Mouse (Mus musculus) neural tube, embryonic 14.5 days (tissue): Measurements from ENCODE around the gene Gm5414. TPM values are rescaled to one million over a fixed set of nuclear protein-coding genes. Genes with fewer than 3 reads are reported as not detected.

Experiments used
- ATAC-seq: fragments of 200-750 bp; cut with Nextera tagmentation; 2 replicates; pipeline ENCODE4 v1.8.0; 2017; ENCODE audit warnings: low read depth, mild to moderate bottlenecking, moderate TSS enrichment, moderate library complexity
- H3K27ac ChIP-seq: fragments of 300-500 bp; sonication (generic); 2 replicates; pipeline ENCODE4 v1.5.1; 2014; ENCODE audit warnings: low read depth, mild to moderate bottlenecking, control low read depth, low read length, moderate library complexity, mixed read lengths
- H3K27me3 ChIP-seq: fragments of 300-500 bp; sonication (generic); 2 replicates; pipeline ENCODE4 v1.6.1; 2014; ENCODE audit warnings: low read length; ENCODE audit not compliant: control insufficient read depth, insufficient read depth
- H3K36me3 ChIP-seq: fragments of 300-500 bp; sonication (generic); 2 replicates; pipeline ENCODE4 v1.6.1; 2014; ENCODE audit warnings: low read length, mixed read lengths; ENCODE audit not compliant: control insufficient read depth, insufficient read depth
- H3K4me1 ChIP-seq: fragments of 300-500 bp; sonication (generic); 2 replicates; pipeline ENCODE4 v1.6.1; 2014; ENCODE audit warnings: low read length; ENCODE audit not compliant: control insufficient read depth, insufficient read depth
- H3K4me2 ChIP-seq: fragments of 300-500 bp; sonication (generic); 2 replicates; pipeline ENCODE4 v1.6.1; 2014; ENCODE audit warnings: mild to moderate bottlenecking, low read depth, low read length, control low read depth
- H3K4me3 ChIP-seq: fragments of 300-500 bp; sonication (generic); 2 replicates; pipeline ENCODE4 v1.5.1; 2014; ENCODE audit warnings: low read depth, low read length, control low read depth, mixed read lengths
- H3K9ac ChIP-seq: fragments of 300-500 bp; sonication (generic); replicated peaks from 2 replicates; pipeline ENCODE4 v1.6.1; 2014; ENCODE audit warnings: low read depth, mild to moderate bottlenecking, control low read depth, low read length, mixed read lengths
- H3K9me3 ChIP-seq: fragments of 300-500 bp; sonication (generic); 2 replicates; pipeline ENCODE4 v1.6.1; 2016; ENCODE audit warnings: low read length; ENCODE audit not compliant: control insufficient read depth
- WGBS: fragments of 180-500 bp; shearing (Covaris S2); extraction: QIAGEN DNeasy Blood & Tissue Kit; methylation state at CpG from one replicate; pipeline ENCODE4 v1.1.7; 2014; 5-methylcytosine and 5-hydroxymethylcytosine counted together
- microRNA-seq: library from miRNA; unstranded; fragments of <30 nt; microRNA quantifications from one replicate; pipeline ENCODE4, GENCODE M21; 2016
- polyA plus RNA-seq: library from polyadenylated mRNA; unstranded; fragments of >200 nt; fragmentation: Nextera tagmentation; extraction: Ambion mirVana; gene quantifications from 2 replicates; pipeline ENCODE4 v1.2.1, GENCODE M21; 2014

Gene Gm5414
- polyA plus RNA-seq, 1 experiment from 2014 or later, result not detected

DNA sequence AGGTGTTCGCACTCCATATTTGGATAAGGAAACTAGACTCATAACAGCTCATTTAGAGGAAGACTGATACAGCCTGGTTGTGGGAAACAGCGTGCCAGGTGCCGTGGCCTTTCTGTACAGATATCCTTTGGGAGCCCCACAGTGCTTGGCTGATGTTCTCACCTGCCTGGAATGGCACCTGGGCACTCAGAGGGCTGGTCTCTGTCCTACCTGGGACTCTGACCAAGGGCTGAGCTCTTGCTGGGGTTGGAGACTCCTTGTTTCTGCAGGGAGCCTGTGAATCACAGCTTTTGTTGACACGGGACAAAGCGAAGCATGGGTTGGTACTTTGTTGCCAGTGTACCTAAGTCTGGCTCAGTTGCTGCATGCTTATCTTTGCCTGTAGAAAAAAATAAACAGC lies 52.5 kb downstream of the Gm5414 start:
- Histone ChIP-seq H3K9ac (no peak overlapping the region), H3K36me3 (no peaks in the 10 kb centered on the region), H3K4me2 (no peak overlapping the region), H3K4me1 (no peaks in the 10 kb centered on the region), H3K4me3 (no peak overlapping the region), H3K27me3 (no peaks in the 10 kb centered on the region), H3K9me3 (no peaks in the 10 kb centered on the region), H3K27ac (no peak overlapping the region)
- 92% methylated on average over 5 of the region's 5 CpGs for WGBS
- ATAC-seq, result no peak

Small RNA genes within 50 kb of the gene (microRNA-seq; reads per million reads assigned to microRNA genes)
- not detected for gene Gm44383
- not detected for gene Gm44479

Other genes with a start within 250 kb of the Gm5414 start
- gene Krt7, start 217.1 kb downstream of the Gm5414 start, polyA plus RNA-seq, result 0.10 and 0.33 TPM in 2 replicates
- 0.19 and 0.40 TPM in 2 replicates for gene Krt87, start 189.4 kb downstream of the Gm5414 start, polyA plus RNA-seq
- not detected in 2 replicates for gene Krt88, start 180.4 kb downstream of the Gm5414 start, polyA plus RNA-seq
- 0.17 TPM in 1 of 2 replicates, not detected in the other for gene Krt81, start 164.4 kb downstream of the Gm5414 start, polyA plus RNA-seq
- gene Krt86, start 154.7 kb downstream of the Gm5414 start, polyA plus RNA-seq, result not detected in 2 replicates
- not detected in 2 replicates for gene Krt83, start 136.7 kb downstream of the Gm5414 start, polyA plus RNA-seq
- 0.29 TPM in 1 of 2 replicates, not detected in the other for gene Gm49425, start 110.9 kb downstream of the Gm5414 start, polyA plus RNA-seq
- 0.11 TPM in 1 of 2 replicates, not detected in the other for gene Krt84, start 95.4 kb downstream of the Gm5414 start, polyA plus RNA-seq
- not detected in 2 replicates for gene Krt82, start 77.5 kb downstream of the Gm5414 start, polyA plus RNA-seq
- 0.13 TPM in 2 replicates for gene Krt90, start 65.2 kb downstream of the Gm5414 start, polyA plus RNA-seq
- 0.08 TPM in 1 of 2 replicates, not detected in the other for gene Krt75, start 54.3 kb downstream of the Gm5414 start, polyA plus RNA-seq
- not detected in 2 replicates for gene Gm5478, start 19.2 kb upstream of the Gm5414 start, polyA plus RNA-seq
- not detected in 2 replicates for gene Krt6b, start 52.1 kb upstream of the Gm5414 start, polyA plus RNA-seq
- gene Krt6a, start 66.1 kb upstream of the Gm5414 start, polyA plus RNA-seq, result not detected in 2 replicates
- not detected in 2 replicates for gene Krt5, start 84.7 kb upstream of the Gm5414 start, polyA plus RNA-seq
- gene Krt71, start 114.9 kb upstream of the Gm5414 start, polyA plus RNA-seq, result 0.27 and 0.48 TPM in 2 replicates
- not detected in 2 replicates for gene Krt72, start 158.3 kb upstream of the Gm5414 start, polyA plus RNA-seq
- 0.36 TPM in 2 replicates for gene Krt73, start 174.2 kb upstream of the Gm5414 start, polyA plus RNA-seq
- gene Krt2, start 190.0 kb upstream of the Gm5414 start, polyA plus RNA-seq, result not detected in 2 replicates
- gene Krt1, start 222.6 kb upstream of the Gm5414 start, polyA plus RNA-seq, result 8.3 and 12.3 TPM in 2 replicates
- gene Krt77, start 241.5 kb upstream of the Gm5414 start, polyA plus RNA-seq, result 0.24 and 0.44 TPM in 2 replicates